Mouse (Mus musculus) common myeloid progenitor, adult 5-6 weeks (primary cell): ENCODE data around the gene Arid1b. TPM values are rescaled to one million over a fixed set of nuclear protein-coding genes. Genes with fewer than 3 reads are reported as not detected.

Source experiments
- ATAC-seq: replicated peaks from 2 replicates; pipeline ENCODE4 v1.8.0; 2016; ENCODE audit warnings: low read depth, mild to moderate bottlenecking, moderate TSS enrichment, inconsistent platforms; ENCODE audit not compliant: poor library complexity, severe bottlenecking
- total RNA-seq: library from RNA; stranded (forward); fragments of 200-1000, 187-1606 nt; gene quantifications from 2 replicates; pipeline ENCODE4 v1.2.3, GENCODE M21; 2017

Arid1b gene
- total RNA-seq, 1 experiment from 2014 or later = 48.6 TPM

DNA sequence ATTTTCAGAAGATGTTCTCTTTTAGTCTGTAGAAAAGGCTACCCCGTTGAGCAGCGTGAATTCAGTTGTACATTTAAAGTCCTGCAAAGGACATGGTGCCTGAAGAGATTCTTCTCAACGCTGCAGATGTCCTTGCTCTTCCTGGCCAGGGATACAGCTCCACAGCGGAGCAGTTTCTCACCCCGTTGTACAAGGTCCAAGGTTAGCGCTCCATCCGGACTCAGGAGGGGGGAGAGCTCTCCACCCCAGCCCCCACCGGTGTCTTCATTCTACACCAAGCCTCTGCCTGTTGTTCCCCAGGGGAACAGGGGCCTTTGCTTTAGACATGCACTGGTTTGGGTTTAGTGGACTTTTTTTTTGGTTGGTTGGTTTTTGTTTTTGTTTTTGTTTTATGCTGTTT is 139.7 kb downstream of the Arid1b start:
- no peak for ATAC-seq

DNA sequence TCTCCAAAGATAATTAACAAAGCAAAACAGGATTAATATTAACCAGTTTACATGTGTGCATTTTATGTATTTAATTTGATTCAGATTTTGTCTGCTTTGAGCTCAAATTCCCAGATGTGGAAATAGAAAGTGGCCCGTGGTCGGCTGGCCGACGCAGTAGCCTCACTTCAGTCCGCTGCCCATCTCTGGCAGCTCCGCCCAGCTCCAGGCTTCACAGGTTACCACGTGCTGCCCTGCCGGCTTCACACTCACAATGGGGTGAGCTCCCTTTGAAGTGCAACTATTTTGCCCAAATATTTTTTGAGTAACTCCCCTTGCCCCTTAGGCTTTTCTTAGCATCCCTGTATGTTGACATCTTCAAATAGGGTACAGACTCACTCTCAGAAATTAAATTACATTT is 140.1 kb downstream of the Arid1b start:
- ATAC-seq = no peak

DNA sequence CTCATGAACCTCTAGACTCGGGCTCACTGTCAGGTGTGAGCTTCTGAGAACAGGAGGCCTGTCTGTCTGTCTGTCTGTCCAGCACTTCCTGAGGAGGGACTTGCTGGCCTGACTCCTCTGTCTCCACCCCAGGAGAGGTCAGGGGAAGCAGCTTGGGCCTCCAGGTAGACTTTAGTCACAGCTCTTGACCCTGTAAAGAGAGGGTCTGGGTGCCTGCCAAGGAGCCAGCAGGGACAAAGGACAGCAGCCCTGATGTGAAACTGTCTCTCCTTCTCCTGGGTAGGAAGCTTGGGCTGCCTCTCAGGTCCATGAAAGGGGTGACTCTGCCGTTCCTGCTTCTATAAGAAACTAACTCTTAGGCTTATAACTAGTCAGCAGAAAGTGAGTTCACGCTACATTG is 143.8 kb downstream of the Arid1b start:
- ATAC-seq = no peak

DNA sequence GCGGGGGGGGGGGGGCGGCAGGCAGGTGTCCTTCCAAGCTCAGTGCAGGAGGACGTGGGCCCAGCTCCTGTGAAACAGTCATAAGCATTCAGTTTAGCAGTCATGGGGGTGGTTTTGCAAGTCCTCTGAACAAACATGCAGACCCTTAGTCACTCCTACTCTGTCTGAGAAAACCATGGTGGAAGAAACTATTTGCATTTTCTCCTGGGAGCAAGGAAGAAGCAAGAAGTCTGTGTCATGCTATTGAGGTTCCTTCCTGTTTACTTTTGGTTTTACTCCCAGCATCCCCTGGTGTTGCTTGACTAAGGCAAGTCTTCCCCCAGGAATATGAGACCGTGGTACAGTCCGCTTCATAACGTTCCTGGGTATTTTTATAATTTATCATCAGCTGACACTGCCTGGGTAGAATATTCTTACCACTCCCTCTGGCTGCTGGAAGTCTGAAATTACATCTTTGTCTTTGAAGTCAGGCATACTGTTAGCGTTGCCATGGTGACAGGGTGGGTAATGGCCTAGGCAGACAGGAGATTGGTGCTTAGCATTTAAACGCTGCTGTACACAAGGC is 144.6 kb downstream of the Arid1b start:
- ATAC-seq = peak; percentile 70

DNA sequence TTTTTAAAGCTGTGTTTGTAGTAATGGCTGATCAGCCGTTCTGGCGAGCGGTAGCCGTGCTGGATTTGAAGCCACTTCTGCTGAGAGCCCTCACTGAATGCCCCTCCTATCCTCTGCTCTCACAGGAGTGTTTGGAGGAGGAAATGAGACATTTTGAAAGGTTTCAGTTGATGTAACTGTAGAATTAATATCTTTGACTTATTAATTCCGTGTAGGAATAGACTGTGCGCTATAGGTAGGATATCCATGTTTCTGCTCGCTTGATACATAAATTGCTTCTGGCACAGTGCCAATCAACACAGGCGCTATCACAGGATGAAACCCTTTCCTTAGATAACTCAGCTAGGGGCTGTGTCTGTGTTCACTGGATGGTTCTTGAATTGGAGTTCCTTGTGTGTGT is 145.4 kb downstream of the Arid1b start:
- no peak for ATAC-seq

DNA sequence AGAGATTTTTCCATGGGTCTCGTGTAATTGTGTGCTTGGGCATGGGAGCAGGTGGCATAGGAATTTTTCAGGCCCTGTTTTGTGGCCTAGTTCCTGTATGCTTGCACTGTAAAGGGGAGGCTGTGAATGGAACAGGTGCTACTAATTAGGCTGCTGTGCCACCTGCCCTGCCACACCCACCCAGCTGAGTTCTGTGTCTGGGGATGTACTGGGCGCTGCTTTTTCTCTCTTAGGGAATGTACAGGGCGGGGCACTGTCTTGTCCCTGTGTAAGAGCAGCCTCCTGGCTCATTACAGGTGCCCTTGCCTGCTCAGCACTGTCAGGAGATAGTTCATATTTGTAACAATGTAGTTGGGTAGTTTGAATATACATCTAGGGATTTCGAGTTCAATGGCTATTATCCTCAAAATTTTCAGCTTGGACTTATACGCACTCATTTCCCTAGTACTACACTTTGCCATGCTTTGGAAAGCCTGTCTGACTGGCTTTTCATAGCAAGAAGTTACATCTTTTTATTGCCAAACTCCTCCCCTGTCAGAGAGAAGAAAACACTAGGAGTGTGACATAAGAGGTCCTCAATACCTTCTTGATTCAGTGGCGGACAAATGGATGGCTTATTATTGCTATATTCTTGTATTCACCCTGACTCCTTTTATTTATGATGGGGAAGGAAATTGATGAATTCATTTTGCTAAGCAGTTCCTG is 149.8 kb downstream of the Arid1b start:
- ATAC-seq = no peak

DNA sequence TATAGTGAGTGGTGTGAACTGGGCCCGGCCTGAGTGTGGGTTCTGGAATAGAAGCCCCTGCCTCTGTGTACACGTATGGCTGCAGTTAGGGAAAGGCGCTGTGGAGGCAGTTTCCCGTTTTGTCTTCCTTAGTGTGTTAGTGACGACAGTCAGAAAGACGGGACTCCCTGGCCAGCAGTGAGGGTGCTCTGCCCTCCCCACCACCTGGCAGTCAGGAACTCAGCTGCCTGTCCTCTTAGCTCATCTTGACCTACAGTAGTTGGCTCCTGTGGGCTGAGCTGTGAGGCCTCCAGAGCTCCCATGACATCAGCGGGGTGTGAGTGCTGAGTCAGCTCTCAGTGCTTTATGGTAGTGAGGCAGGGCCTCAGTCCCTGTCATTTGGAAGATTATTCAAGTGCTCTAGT is 156.5 kb downstream of the Arid1b start:
- peak; percentile 54; the same call in 1 of the 2 replicates for ATAC-seq

DNA sequence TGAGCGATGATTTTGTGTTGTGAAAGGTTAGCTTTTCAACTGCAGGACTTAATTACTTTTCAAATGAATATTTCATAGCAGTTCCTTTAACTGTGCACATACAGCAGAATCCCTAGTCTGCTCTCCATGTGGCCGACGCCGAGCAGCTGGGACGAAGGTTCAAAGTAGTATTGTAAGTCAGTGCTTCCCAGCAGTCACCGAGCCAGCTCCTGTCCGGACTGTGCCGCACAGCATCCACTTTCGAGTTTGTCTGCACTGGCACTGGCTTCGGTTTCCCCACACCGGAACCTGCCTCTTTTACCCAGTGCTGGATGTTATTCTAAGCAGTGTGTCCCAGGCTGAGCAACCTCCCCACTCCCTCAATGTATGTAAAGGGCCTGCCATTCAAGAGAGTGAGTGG is 157.7 kb downstream of the Arid1b start:
- no peak for ATAC-seq

DNA sequence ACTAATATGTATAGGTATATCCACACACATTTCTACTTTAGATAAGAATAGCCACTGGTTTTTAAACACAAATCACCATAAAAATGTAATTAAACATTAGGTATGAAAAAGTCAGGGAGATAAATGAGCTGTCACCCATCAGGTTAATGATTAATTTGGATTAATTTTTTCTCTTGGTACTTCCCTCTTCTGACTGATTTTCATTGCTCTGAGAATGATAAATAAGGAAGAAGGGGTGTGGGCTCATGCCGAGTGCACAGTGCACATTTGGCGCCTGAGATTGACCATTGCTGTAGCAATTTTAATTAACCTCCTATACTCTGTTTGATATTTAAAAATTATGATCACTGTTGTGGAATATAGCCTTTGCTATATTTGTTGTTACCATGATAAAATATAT is 159.3 kb downstream of the Arid1b start:
- ATAC-seq = 0 out of 2 replicates have a peak, but pooled peaks have one; percentile 31

DNA sequence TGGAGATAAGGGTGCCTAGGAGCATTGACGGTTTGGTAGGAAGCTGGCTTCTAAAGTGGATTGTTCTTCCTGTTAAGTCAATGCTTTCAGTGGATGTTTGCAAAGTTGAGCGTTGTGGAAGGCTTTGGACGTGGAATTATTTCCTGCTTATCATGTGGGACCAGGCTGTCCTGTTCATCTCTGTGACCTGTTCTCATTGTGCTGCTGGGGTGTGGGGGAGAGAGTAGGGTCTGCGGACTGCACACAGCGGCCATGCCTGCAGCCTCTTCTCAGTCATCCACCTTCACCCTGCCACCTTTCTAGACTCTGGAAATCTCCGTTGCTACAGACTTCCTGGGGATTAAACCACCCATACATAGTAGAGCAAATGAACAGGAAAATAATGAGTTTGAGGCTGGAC is 160.2 kb downstream of the Arid1b start:
- no peak for ATAC-seq

DNA sequence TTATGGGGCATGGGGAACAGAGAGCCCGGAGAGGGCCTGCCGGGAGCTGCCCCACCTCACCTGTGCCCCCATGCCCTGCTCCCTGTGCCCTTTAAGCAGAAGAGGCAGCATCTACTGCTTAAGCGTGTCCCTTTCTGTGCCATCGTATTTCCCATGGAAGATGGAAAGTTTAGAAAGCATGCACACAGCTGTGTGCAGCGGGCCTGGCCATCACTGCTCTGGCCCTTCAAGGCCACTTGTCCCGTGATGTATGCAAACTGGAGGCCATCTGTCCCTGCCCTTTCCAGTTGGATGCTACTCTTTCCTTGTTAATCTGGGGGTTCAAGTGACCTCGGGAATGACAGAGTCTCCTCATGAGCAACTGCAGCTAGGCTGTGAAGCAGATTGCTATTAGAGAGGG is 163.5 kb downstream of the Arid1b start:
- ATAC-seq = no peak

DNA sequence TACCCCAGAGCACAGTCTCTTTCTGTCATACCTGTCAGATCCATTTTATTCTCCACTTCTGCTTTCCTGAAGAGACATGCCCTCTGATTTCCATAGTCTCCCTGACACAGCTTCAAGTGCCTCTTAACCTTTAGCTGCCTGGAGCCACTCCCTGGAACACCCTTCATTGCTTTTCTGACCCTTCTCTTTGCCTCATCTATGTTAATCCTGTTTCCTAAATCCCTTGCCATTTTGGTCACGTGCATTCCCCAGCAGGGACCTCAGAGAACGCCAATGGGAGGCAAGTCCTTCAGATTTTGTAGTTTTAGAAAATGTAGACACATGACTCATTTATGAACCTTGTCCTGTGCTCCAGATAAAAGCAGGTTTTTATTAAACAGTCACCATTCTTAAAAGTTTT is 168.4 kb downstream of the Arid1b start:
- ATAC-seq = no peak

DNA sequence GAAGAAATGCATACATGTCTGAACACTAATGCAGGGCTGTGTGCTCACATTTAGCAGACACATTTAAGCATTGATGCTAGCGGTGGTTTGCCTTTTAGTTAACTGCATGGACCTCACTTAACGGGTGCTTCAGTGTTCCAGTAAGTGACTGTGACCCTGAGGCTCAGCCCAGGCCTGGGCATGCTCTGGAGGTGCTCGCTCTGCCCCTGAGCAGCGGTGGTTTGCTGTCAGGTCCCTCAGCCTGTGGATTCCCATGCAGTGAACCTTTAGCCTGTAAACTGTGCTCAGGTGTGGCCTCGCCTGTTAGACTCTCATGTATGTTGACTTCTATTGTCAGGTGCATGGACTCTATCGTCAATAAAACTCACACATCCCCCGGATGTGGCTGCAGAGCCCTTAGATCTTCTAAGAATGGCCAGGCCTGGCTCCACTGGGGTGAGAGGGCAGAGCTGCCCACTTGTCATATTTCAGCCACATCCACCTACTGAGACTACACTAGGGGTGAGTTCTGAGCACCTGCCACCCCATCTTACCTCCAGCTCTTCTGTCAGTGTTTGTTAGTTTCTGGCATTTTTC is 169.2 kb downstream of the Arid1b start:
- no peak for ATAC-seq

DNA sequence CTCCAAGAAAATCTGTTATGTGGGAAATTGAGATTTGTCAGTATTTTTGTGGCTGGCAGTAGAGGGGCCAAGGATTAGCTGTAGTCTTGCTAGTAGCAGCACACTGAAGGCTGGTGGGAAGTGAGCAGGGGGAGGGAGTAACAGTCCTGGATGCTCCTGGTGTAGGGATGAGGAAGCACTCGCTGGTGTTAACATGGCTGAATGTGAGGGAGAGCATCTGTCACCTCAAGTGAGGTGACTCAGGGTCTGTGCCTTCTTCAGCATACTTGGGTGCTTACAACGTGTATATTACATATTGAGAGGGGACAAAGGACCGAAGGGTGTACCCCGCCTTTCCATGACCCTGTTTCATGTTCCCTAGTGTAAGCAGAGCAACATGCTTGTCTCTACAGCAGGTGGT is 170.7 kb downstream of the Arid1b start:
- no peak for ATAC-seq

DNA sequence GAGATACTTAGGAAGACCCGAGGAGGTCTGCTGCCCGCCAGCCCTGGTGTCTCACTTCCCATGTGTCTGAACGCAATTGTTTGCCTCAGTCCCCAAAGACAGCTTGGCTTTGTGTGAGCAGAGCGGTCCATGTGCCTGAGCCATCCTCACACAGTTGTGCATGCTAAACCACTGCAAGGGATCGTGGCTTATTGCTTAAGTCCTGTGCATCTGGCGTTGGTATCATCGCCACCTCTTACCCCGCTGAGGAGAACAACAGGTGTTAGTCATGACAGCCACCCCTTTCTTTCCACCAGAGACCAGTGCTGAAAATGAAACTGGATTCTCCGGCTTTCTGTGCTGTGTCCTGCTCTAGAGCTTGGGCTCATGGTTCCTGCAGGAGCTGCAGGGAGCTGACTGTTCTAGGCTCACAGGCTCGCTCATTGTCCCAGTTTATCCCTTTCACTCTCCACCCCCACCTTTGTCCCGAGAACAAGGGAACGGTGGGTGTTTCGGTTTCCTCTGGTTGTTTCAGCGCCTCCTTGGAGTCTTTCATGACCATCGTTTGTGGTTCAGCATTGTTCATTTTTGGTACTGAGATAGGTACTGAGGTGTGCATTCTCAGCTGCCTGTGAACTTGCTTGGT is 171.2 kb downstream of the Arid1b start:
- peak; percentile 58 for ATAC-seq

DNA sequence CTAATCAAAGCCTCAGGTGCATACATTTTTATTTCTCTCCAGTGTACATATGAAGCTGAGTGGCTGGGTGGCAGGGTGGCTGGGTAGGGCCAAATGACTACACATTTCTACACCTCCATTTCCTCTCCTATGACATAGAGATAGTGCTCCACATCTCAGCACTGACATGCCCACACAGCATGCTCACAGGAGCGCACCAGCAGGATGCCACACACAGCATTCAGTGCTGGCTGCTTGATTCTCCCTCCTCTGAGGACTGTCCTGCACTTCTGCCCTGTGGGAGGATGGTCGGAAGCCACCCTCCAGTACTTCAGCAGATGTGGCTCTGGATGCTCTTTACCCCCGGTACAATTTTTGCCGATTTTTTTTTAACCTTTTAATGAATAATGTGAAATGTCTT is 172.0 kb downstream of the Arid1b start:
- ATAC-seq = no peak

DNA sequence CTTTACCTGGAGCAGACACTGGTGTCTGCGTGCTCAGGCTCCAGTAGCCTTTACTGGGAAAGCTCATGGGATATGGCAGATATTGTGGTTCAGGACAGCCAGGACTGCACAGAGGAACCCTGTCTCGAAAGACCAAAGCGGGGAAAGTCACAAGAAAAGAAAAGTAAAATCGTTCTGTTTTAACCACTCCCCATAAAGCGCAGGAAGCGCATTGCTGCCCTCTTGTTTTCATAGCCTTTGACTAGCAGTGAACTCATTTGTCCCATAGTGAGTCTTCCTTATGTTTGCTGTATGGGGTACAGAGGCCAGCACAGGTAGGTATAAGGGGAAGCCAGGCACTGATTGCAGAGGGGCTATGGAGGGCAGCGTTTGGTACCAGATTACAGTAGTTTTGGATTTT is 173.9 kb downstream of the Arid1b start:
- ATAC-seq = no peak

DNA sequence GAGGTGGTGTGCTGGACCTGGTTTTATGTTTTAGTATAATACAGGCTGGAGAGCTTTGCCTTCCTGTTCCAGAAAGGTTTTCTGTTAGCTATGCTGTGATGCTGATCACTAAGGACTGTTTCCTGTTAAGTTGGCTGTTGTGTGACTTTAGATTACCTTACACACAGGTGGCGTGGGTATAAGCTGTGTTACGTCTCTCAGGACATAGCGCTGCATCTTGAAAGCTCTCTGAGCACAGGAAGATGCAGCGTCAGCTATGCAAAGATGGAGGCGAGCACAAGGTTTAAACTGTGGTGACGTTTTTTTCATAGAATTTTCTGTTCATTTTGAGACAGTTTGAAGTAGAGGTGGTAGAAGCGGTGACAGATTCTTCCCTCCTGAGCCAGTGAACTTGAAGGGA is 174.5 kb downstream of the Arid1b start:
- ATAC-seq = no peak

DNA sequence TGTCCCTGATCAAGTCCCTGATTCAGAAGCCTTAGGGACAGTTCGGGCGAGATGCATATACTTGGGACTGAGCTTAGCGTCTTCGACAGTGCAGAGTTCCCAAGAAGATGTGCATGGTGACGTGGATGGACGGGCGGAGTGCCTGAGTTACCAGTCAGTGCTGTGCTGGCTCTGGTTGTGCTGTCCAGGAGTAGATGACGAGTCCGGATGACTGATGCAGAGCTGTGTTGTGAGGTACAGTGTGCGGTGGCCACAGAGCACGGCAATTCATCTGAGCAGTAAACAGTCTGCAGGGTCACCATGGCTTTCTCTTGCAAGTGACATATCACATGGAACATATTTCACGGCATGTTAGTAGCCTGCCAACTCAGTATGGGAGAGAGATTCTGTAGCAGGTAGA is 176.2 kb downstream of the Arid1b start:
- no peak for ATAC-seq

DNA sequence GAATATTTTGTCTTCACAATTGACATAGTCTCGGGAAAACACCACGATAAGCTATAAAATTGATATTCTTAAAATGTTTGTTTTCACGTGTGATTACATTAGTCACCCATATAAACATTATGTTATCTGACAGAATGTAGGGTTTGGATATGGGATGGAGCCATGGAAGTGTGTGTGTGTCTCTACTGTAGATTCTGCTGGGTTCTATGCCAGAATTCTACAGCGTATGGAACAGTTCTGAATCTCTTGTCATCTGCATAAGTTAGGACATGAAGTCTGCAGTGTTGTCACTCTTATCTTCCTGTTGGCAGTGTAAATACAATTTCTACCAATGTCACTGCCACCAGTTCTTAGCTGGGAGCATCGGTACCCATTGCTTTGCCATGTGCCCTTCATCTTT is 177.3 kb downstream of the Arid1b start:
- ATAC-seq = no peak

DNA sequence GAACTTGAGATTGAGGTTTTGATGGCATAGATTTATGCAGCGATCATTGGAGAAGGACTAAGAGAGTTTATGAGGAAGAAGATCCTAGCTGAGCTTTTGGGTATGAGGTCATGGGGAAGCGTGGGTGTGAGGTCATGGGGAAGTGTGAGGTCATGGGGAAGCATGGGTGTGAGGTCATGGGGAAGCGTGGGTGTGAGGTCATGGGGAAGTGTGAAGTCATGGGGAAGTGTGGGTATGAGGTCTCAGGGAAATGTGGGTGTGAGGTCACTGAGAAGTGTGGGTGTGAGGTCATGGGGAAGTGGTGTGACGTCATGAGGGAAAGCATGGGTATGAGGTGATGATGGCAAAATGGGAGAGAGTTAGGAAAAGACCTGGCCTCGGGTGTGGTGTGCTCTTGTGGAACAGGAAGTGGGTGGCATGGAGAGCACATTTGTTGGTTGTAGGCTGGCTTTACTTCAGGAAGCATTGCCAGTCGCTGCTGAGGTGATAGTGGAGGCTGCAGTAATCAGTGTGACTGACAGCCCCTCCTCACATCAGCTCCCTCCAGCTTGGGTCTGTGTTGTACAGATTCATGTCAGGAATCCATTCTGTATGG is 180.4 kb downstream of the Arid1b start:
- ATAC-seq = peak; percentile 57
